8 mouse cellular contexts compared by ENCODE assay signal in genomic region chr11:94134076-94134838, GRCm38 (mm10).
A peak's percentile ranks its signal among the peaks of the same experiment; 100 is the strongest.
DNase-seq lines count a peak whose midpoint lies in the region; ATAC-seq lines count a peak whose summit lies in the region.

No protein-coding gene starts in this region.

- H3K4me3 ChIP-seq in heart, embryonic 10.5 days: no peak overlapping the region
- H3K4me3 ChIP-seq in kidney, embryonic 16.5 days (ENCODE audit: low read length): no peak overlapping the region

- H3K9ac ChIP-seq in kidney, embryonic 16.5 days (replicated peaks; ENCODE audit: low read length): peak overlapping the region; percentile 24

- H3K4me2 ChIP-seq in kidney, embryonic 16.5 days (replicated peaks; ENCODE audit: low read depth, low read length): 0 out of 2 replicates have a peak overlapping the region, but pooled peaks have one; percentile 3

- H3K27ac ChIP-seq in heart, embryonic 10.5 days: peak overlapping the region; percentile 77
- H3K27ac ChIP-seq in kidney, embryonic 16.5 days (ENCODE audit: low read length): peak overlapping the region; percentile 54

- DNase-seq in retina, postnatal 1 day: peak; percentile 60
- DNase-seq in retina, embryonic 14.5 days (ENCODE audit: low spot score): no peak
- peak; percentile 84 to 92 for DNase-seq in cerebellum, postnatal 10 days
- no peak for DNase-seq in heart, embryonic 10.5 days (ENCODE audit: low spot score)
- DNase-seq in lung, postnatal 14 days: peak; percentile 81
- peak; percentile 84 for DNase-seq in yolk sac, embryonic 10.5 days (ENCODE audit: low spot score)
- DNase-seq in thymus, postnatal 4 days: no peak

- ATAC-seq in kidney, embryonic 16.5 days (ENCODE audit: low FRiP score, low TSS enrichment): no peak

- peaks cover 77% of the 10 kb centered on the region for H3K4me1 ChIP-seq in heart, embryonic 10.5 days
- H3K4me1 ChIP-seq in kidney, embryonic 16.5 days (ENCODE audit: insufficient read depth, low read length): peaks cover 51% of the 10 kb centered on the region

- H3K36me3 ChIP-seq in heart, embryonic 10.5 days: no peaks in the 10 kb centered on the region
- no peaks in the 10 kb centered on the region for H3K36me3 ChIP-seq in kidney, embryonic 16.5 days (ENCODE audit: insufficient read depth, low read length)

- H3K9me3 ChIP-seq in heart, embryonic 10.5 days: no peaks in the 10 kb centered on the region
- no peaks in the 10 kb centered on the region for H3K9me3 ChIP-seq in kidney, embryonic 16.5 days (ENCODE audit: low read length)

- H3K27me3 ChIP-seq in heart, embryonic 10.5 days (ENCODE audit: insufficient read depth, poor library complexity, severe bottlenecking): no peaks in the 10 kb centered on the region
- no peaks in the 10 kb centered on the region for H3K27me3 ChIP-seq in kidney, embryonic 16.5 days (ENCODE audit: insufficient read depth, low read length)

- 58% methylated on average over 18 of the region's 18 CpGs for WGBS in heart, embryonic 10.5 days
- WGBS in kidney, embryonic 16.5 days: 26% methylated on average over 18 of the region's 18 CpGs

Comparison
In these comparisons a context has a peak if more than half of its experiments do, and no peak if none do; other contexts are left out.
1. DNase-seq: peak in retina, postnatal 1 day (single experiment), cerebellum, postnatal 10 days (2 of 2), lung, postnatal 14 days (single experiment) and yolk sac, embryonic 10.5 days (single experiment); none in retina, embryonic 14.5 days (single experiment), heart, embryonic 10.5 days (single experiment) and thymus, postnatal 4 days (single experiment).